Mouse (Mus musculus) G1E (cell line): ENCODE measurements around the gene Gpr18. TPM values are rescaled to one million over a fixed set of nuclear protein-coding genes. Genes with fewer than 3 reads are reported as not detected.
"Not testable (repeated sequence)": the region's sequence is repeated elsewhere in the genome, so short reads cannot be mapped to it uniquely, and the experiment has no call there.

Experiments
- ATAC-seq: 2 replicates; pipeline ENCODE4 v1.8.0; 2016; ENCODE audit warnings: mild to moderate bottlenecking; ENCODE audit not compliant: insufficient number of reproducible peaks, poor library complexity, low FRiP score, severe bottlenecking; ENCODE audit errors: extremely low read depth
- DNase-seq: peaks from one replicate; pipeline ENCODE4 v3.0.0; 2012; ENCODE audit warnings: low spot score
- H3K27me3 ChIP-seq: 2 replicates; pipeline ENCODE4 v1.6.1; 2012; ENCODE audit warnings: mild to moderate bottlenecking, low read length, inconsistent platforms; ENCODE audit not compliant: insufficient read depth
- H3K36me3 ChIP-seq: replicated peaks from 2 replicates; pipeline ENCODE3; 2012; ENCODE audit warnings: mild to moderate bottlenecking, inconsistent platforms
- H3K4me1 ChIP-seq: 2 replicates; pipeline ENCODE4 v1.6.1; 2012; ENCODE audit warnings: low read depth, low read length, inconsistent platforms, mixed read lengths; ENCODE audit not compliant: insufficient read depth
- H3K4me3 ChIP-seq: 2 replicates; pipeline ENCODE4 v1.5.1; 2012; ENCODE audit warnings: low read depth, mild to moderate bottlenecking, inconsistent platforms, low read length, moderate library complexity, mixed read lengths
- H3K9me3 ChIP-seq: replicated peaks from 2 replicates; pipeline ENCODE4 v1.6.1; 2012; ENCODE audit warnings: inconsistent platforms
- CTCF ChIP-seq: IDR thresholded peaks from 2 replicates; pipeline ENCODE4 v1.5.1; 2012; ENCODE audit warnings: low read depth, low read length, inconsistent platforms, mixed read lengths
- GATA1 ChIP-seq: IDR thresholded peaks from 2 replicates; pipeline ENCODE4 v1.6.1; 2012; ENCODE audit warnings: borderline replicate concordance, low read length, inconsistent platforms, mixed read lengths
- GATA2 ChIP-seq: IDR thresholded peaks from 2 replicates; pipeline ENCODE4 v1.6.1; 2012; ENCODE audit warnings: low read depth, low read length, inconsistent platforms, borderline replicate concordance
- POLR2AphosphoS5 ChIP-seq: IDR thresholded peaks from 2 replicates; pipeline ENCODE4 v1.6.1; 2012; ENCODE audit warnings: low read depth, low read length, inconsistent platforms; ENCODE audit not compliant: insufficient replicate concordance
- TAL1 ChIP-seq: conservative IDR thresholded peaks from 2 replicates; pipeline ENCODE4 v1.6.1; 2012; ENCODE audit warnings: low read depth, low read length, inconsistent platforms, mixed read lengths
- polyA plus RNA-seq: library from polyadenylated mRNA; stranded (reverse); fragments of >175 nt; gene quantifications from 2 replicates; pipeline ENCODE4 v1.2.3, GENCODE M21; 2012
- total RNA-seq, 2 experiments: library from RNA; stranded (forward) in 1 of 2; stranded (reverse) in 1 of 2; fragments of 200-1000 nt in 1 of 2; fragments of >200 nt in 1 of 2; fragmentation: Nextera tagmentation in 1 of 2; gene quantifications; 2 replicates each; pipeline ENCODE4 v1.2.3; 2014 to 2017

The Gpr18 gene
- total and polyA plus RNA-seq, 3 experiments, result 0.27 TPM; not detected in 2

GRCm38 (mm10) chr14:121876860-121877259, 38.7 kb downstream of the Gpr18 start:
- ATAC-seq, result no peak
- peaks cover 17% of the 10 kb centered on the region for H3K36me3 ChIP-seq
- TF ChIP-seq TAL1 (no peak), GATA1 (no peak), GATA2 (no peak), POLR2AphosphoS5 (no peak), CTCF (no peak)

GRCm38 (mm10) chr14:121876190-121876589, 39.4 kb downstream of the Gpr18 start:
- Histone ChIP-seq H3K4me1 (peaks cover 27% of the 10 kb centered on the region), H3K36me3 (peaks cover 13% of the 10 kb centered on the region), H3K27me3 (peaks cover 21% of the 10 kb centered on the region)
- H3K4me3 ChIP-seq, H3K9me3 ChIP-seq, DNase-seq, ATAC-seq: not testable (repeated sequence)

More at GRCm38 (mm10) chr14:121876860-121877259, 38.7 kb downstream of the Gpr18 start:
- no peaks in the 10 kb centered on the region for H3K9me3 ChIP-seq
- peaks cover 14% of the 10 kb centered on the region for H3K27me3 ChIP-seq
- DNase-seq, result no peak
- H3K4me1 ChIP-seq, result peaks cover 30% of the 10 kb centered on the region
- H3K4me3 ChIP-seq, result no peak overlapping the region

DNA sequence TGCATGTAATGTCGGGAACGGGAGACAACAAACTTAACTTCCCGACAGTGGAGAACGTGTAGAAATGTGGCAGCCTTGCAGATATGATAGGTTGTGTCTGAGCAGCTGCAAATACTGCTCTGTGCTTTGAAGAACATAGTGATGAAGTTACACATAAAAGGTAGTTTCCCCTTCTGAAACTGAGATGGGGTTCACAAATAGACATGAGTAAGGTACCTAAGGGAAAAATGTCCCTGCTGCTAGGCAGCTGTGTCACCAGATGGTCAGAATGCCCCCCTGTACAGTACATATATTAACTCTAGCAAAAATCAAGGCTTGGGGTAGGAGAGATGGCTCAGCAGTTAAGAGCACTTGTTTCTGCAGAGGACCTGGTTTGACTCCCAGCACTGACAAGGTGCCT, 41.9 kb downstream of the Gpr18 start:
- DNase-seq, result no peak
- Histone ChIP-seq H3K36me3 (no peaks in the 10 kb centered on the region), H3K4me3 (no peak overlapping the region), H3K9me3 (no peaks in the 10 kb centered on the region), H3K4me1 (peaks cover 7% of the 10 kb centered on the region), H3K27me3 (peaks cover 28% of the 10 kb centered on the region)
- no peak for ATAC-seq
- no peak for TF ChIP-seq CTCF
- TF ChIP-seq GATA2, result no peak
- TF ChIP-seq POLR2AphosphoS5, result no peak
- TF ChIP-seq TAL1, result no peak
- no peak for TF ChIP-seq GATA1

GRCm38 (mm10) chr14:121873172-121873571, 42.4 kb downstream of the Gpr18 start:
- peaks cover 7% of the 10 kb centered on the region; the same call in 1 of the 2 replicates for H3K4me1 ChIP-seq
- no peaks in the 10 kb centered on the region for H3K36me3 ChIP-seq
- H3K9me3 ChIP-seq, result no peaks in the 10 kb centered on the region
- TF ChIP-seq GATA1 (no peak), CTCF (no peak), POLR2AphosphoS5 (no peak), TAL1 (no peak), GATA2 (no peak)
- ATAC-seq (no peak), DNase-seq (no peak)
- peaks cover 28% of the 10 kb centered on the region for H3K27me3 ChIP-seq
- no peak overlapping the region for H3K4me3 ChIP-seq

DNA sequence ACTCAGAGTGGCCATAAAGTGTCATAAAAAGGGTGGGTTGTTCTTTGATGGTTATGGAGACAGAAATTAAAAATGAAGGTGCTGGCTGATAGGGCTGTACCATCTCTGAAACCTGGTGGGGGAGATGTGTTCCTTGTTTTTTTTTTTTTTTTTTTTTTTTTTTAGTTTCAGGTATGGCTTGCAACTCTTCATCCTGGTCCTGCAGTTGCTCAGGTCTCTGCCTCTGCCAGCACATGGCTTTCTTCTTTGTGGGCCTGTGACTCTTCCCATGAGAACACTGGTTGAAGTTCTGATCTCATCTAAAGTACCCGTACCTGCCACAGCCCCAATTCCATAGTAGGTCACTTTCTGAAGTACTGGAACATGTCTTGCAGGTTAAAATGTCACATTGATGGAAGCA, 42.8 kb downstream of the Gpr18 start:
- no peak for DNase-seq
- no peak for TF ChIP-seq POLR2AphosphoS5
- TF ChIP-seq GATA1, result no peak
- TF ChIP-seq TAL1, result no peak
- no peak for TF ChIP-seq CTCF
- TF ChIP-seq GATA2, result no peak
- Histone ChIP-seq H3K4me3 (no peak overlapping the region), H3K27me3 (peaks cover 30% of the 10 kb centered on the region), H3K36me3 (no peaks in the 10 kb centered on the region), H3K4me1 (peaks cover 7% of the 10 kb centered on the region; the same call in 1 of the 2 replicates), H3K9me3 (no peaks in the 10 kb centered on the region)
- no peak for ATAC-seq

DNA sequence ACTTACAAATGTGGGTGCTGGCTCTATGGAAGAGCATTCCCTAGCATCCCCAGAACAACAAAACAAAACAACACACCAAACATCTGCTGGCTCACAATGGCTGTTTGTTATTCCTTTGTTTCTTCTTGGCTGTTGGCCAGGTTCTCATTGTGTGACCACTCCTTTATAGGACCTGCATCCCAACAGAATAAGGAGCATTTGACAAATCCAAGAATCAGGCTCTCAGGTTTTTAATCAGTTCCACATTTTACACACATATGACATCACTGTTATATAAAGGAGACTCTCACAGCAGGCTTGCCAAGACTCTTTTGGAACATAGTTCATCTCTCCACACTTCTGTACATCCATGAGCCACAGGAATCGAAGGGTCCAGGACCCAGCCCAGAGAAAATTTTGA, 46.5 kb downstream of the Gpr18 start:
- H3K9me3 ChIP-seq, result no peaks in the 10 kb centered on the region
- H3K4me1 ChIP-seq, result peaks cover 5% of the 10 kb centered on the region; the same call in 1 of the 2 replicates
- TF ChIP-seq POLR2AphosphoS5 (no peak), GATA1 (no peak), TAL1 (no peak), GATA2 (no peak), CTCF (no peak)
- no peak for ATAC-seq
- DNase-seq, result no peak
- no peaks in the 10 kb centered on the region for H3K36me3 ChIP-seq
- no peak overlapping the region for H3K4me3 ChIP-seq
- H3K27me3 ChIP-seq, result peaks cover 32% of the 10 kb centered on the region

DNA sequence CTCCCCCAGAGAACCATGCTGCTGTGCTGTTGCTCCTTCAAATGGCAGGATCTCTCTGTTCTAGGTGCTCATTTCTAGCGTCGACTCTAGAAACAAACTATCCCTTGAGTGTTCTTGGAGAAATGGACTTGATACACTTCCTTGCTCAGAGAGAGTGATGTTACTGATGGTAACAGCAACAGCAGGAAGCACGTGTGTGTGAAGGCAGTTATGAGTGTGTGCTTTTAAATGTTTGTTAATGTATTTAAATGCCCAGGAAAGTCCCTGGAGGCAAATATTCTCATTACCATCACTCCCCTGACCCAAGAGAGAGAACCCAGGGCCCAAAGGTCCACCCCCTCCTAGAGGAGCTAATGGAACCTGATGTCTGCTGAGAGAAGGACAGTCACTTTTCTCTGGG, 49.0 kb downstream of the Gpr18 start:
- H3K27me3 ChIP-seq, result peaks cover 28% of the 10 kb centered on the region

More for the DNA sequence above, 49.0 kb downstream of the Gpr18 start:
- H3K4me3 ChIP-seq, result no peak overlapping the region
- no peaks in the 10 kb centered on the region for H3K9me3 ChIP-seq
- peaks cover 5% of the 10 kb centered on the region; the same call in 1 of the 2 replicates for H3K4me1 ChIP-seq
- H3K36me3 ChIP-seq, result no peaks in the 10 kb centered on the region
- ATAC-seq (no peak), DNase-seq (no peak)
- no peak for TF ChIP-seq GATA1
- no peak for TF ChIP-seq TAL1
- no peak for TF ChIP-seq GATA2
- TF ChIP-seq CTCF, result no peak
- TF ChIP-seq POLR2AphosphoS5, result no peak
